Mouse (Mus musculus) frontal cortex, postnatal 25 days (tissue): ENCODE measurements around the gene Myo18b.

ENCODE experiments used
- DNase-seq, 2 experiments: peaks; one replicate each; pipeline ENCODE4 v3.0.0; 2022; ENCODE audit warnings: low spot score in 2 of 2

Myo18b gene

DNA sequence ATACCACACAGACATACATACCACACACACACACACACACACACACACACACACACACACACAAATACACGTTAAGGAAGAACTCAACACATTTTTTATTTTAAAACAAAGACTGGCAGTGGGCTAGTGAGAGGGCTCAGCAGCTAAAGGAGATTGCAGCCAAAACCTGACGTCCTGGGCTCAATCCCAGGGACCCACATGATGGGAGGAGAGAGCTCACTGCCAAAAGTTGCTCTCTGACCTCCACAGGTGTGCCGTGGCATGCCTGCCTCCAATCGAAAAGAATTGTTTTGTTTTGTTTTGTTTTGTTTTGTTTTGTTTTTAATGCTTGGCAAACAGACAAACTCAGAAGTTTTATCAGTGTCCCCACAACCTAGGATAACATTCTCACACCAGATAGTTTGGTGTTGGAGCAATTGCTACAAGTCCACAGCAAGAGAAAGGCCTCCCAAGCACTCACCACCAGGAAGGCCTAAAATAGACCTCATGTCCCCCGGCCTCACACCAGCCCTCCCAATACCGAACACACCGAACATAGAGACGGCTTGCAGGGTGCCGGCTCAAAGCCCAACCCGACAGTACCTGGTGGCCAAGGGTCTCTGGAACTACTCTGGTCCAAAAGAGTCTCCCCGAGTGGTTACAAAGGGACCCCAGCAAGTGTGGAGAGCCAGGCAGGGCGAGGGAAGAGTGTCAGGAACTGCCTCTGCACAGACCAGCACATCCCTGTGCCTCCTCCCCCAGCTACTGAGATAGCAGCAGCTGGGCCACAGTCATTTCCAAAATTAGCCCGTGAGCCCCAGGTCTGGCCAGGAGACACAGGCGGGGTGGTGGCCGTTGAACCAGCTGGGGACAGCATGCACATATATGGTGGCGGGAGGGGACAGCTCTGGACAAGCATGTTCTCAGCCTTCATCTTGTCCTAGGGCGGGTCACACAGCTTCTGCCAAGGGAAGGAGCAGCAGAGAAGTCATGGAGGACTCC is at the start of gene Myo18b:
Gene Myo18b, minus strand, starts transcription at position 689 of the 981 bp plus-strand sequence.
- no peak for DNase-seq

DNA sequence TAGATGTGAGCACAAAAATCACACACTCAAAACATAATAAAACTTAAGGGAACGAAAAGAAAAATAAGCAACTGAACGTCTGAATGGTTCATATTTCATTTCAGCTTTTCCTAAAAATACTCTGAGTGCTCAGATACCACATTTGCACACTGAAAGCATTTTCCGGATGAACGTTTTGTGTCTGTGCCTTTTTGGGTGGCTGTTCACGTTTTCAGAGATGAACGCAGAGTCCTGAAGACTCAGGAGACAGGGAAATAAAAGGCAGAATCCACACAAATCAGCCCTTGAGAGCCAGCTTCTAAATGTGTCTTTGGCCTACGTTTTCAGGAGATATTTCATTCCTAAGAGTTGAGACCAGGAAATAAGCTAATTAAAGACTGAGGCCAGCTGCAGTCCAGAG is 49.8 kb upstream of the Myo18b start:
- DNase-seq = no peak

DNA sequence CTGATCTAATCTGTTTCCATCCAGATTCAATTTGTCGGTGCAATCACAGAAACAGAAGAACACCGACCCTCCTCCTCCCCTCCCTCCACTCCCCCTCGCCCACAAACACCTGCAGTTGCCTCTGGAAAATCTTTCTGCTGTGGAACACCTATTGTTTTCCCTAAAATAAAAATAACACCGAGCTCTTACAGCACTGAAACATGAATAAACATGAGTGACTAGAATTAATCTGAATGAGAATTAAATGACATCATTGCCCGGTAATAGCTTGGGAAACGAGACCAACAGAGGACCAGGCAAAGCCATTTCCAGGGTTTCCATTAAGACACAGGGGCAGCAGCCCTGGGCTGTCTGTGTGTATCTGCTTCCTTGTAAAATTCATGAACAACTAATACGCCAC is 46.1 kb upstream of the Myo18b start:
- DNase-seq = no peak

DNA sequence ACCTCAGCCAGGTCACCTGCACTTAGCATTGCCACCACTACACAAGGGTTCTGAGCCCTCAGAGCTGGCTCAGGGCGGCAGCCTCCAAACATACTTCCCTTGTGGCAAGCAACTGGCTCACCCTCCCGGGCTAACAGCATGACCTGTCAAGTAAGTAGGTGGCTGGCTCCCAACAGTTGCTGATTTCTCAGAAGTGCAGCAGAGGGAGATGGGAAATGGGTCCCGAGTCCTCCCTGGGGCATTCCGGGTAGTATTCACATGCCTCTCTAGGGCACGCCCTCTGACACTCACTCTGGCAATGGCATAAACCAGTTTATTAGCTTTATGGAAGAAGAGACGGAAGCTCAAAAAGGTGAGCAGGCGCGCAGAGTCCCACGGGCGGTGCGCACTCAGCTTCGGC is 44.8 kb upstream of the Myo18b start:
- DNase-seq = no peak

DNA sequence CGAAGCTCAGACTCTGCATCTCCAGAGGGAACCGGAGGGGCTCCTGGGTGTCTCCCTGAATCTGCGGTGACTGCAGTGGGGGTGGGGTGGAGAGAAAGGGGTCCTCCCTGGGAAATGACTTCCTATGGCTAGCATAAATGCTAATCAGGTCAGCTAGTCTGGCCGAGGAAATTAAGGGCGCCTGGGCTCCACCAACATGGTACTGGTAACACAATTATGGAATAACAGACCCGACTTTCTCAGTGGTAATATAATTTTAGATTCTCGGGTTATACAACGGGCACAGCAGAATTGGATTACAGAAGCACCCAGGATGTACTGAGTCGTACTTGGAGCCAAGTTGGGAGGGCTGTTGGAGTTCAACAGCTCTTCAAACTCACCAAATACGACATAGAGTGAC is 40.5 kb upstream of the Myo18b start:
- no peak for DNase-seq

DNA sequence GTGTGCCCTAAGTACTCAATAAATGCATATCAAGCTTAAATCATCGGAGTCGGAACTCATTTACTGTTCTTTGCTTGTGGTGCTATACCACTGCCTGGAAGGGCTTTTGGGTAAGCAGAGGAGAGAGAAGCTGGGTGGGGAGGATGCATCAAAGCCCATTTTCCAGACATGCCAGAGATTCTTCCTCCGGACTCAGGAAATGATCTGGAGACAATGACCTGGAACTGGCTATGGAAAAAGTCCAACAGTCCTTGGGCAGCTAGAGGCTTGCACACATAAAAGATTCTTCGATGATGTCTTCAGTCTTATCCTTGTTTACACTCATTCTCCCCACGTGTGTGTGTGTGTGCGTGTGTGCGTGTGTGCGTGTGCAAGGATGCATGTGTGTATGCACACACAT is 39.3 kb upstream of the Myo18b start:
- DNase-seq = no peak

DNA sequence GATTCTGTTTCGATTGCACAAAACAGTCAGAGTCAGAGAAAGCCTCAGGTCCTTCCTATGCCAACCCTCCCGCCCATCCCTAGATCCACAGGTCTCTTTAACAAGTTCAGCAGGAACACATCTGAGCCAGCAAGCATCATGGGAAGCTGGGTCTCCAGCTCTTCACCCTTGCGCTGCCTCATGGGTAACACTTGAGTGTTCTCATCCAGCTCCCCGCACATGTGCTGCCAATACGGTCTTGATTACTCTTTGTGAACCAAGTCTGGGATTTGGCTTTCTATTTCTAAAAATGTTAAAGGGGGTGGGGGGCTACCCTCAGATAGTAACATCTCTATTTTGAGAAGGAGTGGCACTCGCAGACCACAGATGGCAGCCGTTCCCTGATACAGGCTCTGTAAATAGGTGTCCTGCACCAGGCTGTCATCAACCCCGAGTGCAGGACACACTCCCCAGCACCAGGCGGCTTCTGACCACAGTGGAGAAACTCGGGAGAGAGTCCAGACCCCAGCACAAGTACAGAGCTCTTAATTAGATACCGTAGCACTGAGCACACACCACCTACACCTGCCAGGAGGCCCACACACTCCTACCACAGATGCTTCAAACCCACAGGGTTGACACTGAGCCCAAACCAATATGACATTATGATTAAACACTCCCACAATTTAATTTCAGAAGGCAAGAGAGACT is 36.9 kb upstream of the Myo18b start:
- DNase-seq = no peak

DNA sequence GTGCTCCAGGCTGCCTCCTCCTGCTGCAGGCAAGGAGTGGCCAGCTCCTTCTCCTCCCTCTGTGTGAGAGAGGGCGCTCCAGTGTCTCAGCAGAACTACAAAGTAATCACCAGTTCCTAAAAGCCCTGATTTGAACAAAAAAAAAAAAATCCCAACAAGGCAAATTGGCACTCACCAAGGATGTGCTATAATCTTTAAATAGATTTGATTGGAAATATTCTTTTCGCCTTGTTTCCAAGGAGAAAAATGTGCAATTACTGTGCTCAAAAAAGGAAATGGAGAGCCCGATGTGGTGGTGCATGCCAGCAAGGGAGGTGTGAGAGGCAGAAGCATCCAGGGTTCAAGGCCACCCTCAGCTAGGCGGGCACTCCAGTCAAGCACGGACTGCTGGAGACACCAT is 35.7 kb upstream of the Myo18b start:
- no peak for DNase-seq

DNA sequence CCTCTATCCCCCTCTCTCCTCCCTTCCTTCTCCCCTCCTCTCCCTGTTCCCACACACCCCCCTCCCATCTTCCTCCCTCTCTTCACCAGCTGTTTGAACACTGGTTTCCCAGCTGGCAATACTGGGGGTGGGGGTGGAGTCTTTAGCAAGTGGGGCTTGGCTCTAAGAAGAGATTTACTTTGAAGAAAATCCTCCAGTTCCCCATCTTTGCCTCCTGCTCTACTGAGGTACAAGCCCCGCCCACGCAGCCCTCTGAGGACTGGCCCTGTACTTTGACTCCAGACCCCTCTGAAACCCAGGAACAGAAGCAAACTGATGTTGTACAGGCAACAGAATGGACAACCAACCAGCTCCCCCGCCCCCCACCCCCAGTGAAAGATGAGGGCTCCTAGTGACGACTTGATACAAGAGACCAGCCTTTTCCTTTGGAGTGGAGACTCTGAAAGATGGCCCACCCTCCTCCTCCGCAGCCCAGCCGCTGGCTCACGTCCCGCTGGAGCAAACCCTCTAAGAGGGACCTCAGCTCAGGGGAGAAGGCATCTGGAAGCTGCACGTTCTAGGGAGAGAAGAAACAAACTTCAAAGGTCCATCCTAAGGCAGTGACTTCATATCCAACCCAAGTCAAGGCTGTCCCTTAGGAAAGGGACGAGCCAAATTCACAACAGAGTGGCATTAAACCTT is 32.2 kb upstream of the Myo18b start:
- no peak for DNase-seq

DNA sequence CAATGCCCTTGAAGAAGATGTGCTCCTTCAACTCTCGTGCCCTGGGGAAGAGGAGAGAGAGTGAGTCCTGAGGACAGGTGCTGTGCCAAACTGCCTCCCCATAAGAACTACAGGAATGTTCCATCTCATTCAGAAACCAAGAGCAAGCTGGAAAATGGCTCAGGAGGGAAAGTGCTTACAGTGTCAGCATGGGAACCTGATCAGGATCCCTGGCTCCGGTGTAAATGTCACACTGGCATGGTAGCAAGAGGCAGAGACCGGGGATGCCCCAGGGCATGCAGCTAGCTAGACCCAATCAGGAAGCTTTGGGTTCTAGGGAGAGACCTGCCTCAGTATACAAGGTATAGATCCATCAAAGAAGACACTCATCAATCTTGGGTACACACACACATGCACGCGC is 29.3 kb upstream of the Myo18b start:
- no peak for DNase-seq

DNA sequence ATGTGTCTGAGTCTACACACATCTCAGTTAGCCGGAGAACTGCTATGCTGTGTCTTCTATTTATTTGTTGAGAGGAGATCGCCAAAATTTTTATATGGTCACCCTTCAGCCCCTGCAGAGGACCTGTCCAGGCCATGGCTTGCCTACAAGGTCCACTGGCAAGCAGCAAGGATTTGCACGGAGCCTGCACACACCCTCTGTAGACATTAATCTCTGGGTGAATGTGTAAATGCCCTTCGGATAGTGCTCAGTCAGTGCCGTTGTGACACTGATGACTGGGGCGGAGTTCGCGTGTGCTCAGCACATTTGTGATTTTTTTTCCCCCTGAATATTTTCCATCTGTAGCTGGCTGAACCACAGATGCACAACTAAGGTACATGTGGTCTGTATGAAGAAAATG is 28.6 kb upstream of the Myo18b start:
- no peak for DNase-seq

DNA sequence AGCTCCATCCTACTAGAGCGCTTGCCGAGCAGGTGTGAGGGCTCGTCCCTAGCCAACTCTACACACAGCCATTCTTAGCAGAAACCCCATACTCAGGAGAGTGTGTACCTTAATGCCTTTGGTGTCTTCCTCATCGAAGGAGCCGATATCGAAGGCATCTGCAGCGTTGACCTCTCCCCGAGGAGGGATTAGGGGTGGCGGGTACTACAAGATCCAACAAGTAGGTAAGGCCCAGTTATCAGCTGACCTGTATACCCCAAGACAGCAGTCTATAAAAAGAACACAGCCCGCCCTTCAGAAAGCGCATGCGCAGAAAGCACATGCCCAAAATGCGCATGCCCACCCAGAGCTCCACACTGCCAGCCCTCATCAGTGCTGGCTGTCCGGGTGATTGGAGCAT is 27.7 kb upstream of the Myo18b start:
- no peak for DNase-seq

DNA sequence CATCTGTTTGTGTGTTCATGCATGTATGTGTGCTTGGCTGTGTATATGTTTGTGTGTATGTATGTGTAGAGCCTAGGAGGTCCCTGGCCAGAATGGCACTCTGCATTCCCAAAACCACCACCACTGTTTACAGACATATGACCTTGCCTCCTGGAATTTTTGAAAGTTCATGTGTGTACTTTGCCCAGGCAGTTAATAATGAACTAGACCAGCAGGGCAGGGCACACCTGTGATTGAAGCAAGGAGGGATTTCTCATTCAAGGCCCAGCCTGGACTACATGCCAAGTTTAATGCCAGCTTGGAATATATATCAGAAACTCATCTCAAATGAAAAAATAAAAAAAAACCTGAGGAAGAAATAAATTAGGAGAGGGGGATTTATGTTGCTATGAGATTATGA is 25.8 kb upstream of the Myo18b start:
- no peak for DNase-seq

DNA sequence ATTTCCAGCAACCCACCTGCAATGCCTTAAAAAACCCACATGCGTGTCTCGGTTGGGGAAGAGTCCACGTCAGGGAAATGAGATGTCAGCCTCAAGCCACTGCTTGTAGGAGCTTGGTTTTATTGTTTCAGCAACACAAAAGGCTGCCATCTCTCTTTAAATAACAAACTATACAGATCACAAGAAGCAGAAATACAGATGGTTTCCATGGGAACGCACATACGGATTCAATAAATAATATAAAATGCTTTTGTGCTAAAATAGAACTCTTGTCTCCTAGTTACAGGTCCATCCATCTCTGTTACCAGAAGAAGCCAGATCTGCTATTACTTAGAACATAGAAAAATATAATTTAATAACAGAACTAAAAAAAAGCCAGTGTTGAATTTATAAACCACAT is 14.2 kb upstream of the Myo18b start:
- no peak for DNase-seq

DNA sequence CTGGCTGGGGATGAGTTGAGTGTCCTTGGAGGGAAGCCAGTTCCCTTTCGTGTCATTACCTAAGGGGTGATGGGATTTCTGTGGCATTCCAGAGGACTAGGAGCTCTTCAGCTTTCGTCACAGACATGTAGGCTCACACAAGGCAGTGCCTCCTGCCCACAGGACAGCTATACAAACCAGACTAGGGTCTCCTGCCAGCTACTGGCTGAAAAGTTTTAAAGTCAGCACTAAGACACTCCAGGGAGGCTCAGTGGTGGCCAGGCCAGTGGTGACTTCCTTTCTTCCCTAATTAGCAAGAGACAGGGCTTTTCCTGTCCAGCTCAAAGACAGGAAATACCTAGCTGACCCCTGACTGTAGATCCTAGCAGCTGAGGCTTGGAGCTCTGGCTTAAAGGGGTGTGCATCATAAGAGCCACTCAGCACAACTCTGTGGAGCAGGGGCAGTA is 12.0 kb upstream of the Myo18b start:
- DNase-seq = no peak

DNA sequence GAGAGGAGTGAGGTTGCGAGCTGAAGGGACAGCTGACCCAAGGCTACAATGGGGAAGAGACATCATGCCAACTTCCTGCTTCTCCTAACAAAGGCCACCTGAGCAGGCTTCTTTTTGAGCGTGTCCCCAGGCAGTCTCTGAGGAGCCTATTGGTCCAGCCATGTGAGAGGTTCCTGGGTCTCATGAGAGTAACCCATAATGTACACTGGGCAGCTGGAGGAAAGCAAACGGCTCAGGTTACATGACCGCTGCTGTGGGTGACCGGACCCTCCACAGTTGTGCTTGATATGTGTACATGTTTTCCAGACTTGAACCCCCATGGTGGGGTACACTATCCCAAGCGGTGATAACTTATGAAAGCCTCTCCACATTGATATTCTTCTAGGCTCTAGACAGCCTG is 11.3 kb upstream of the Myo18b start:
- no peak for DNase-seq

DNA sequence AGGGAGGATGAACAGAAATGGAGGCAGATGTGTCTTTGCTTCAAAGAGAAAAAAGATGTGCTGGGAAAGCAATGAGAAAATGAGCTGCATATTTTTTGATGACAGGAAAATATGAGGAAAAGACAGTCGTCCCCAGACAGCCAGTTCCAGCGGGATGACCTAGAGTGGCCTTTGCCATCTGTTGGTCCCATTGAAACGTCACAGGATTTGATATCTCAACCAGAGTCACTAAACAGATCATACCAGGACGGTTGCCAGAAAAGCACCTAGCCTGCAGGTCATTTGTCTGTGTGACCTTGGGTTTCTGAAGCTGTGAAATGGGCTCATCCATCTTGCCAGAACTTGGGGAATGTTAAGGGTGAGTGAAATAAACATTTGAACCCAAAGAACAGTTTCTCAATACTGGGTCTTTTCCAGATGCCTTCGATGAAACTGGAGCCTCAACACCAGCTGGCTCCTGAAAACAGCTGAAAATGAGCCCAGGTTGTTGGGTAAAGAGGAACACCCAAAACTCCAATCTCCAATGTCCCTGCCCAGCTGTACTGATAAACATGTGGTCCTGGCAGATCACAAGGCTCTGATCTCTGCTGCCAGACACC is 2.6 kb downstream of the Myo18b start:
- no peak for DNase-seq

DNA sequence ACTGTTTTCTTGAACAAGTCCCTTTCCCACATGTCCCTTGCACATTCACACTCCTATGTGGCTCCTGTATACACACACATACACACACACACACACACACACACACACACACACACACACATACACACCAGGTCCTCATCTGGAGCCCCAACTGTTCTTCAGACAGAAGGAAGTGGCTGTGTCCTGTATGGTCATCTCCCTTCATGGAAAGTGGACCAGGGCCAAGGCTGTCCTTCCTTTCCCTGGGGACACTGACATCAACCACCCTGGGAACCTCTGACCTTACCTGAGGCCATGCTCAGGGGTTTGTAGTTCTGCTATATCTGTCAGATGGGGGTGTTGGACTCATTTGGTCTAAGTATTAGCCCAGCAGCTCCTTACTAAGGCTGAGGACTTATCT is 3.8 kb downstream of the Myo18b start:
- DNase-seq = no peak

DNA sequence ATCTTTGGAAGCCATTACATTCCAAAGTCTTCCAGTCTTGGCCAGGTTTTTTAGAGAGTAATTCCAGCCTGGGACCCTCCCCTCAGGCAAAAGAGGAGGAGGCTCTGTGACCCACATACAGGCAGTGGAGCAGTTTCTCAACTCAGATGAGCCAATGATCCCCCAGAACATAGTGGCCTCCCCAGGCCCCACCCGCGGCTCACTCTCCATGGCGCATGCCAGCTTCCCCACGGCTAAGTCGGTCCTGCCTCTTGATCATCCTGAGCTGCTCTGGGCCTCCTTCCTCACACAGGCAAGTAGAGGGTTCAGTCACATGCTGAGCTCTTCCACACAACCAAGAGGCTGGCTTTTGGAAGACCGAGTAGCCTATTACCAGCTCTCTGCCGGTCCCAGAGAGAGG is 7.5 kb downstream of the Myo18b start:
- no peak for DNase-seq

DNA sequence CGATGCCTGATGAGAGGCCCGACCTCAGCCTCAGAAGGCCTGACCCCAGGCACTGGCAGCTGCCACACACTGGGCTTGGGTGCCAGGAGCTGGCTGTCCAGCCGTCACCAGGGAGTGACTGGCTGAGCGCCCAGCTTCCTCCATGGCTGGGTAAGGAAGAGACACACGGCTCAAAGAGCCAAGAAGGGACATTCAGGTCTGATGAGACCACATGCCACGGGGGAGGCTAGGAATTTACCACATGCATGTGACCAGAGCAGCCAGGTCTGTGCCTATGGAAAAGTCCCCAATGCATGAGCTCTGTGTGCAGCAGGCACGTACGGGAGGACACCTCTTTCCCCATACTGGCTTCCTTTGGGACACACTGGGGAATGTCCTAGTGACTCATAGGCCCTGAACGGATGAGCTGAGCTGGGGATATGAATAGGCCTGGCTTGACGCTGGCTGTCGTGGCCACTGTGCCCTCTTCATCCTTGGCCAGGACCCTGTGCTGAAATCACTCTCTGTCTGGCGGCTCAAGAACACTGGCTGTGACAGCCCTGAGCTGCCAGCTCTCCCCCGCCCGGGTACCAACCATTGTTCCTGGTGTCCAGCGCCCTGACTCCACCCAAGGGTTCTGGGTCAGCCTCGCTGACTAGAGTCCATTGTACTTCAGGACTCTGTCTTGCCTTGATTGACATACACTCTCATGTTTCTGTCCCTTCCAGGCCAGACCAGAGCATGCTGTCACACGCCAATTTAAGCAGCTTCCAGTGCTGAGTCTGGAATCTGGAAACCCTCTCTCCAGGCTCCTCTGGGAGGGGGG is 9.3 kb downstream of the Myo18b start:
- DNase-seq = no peak

DNA sequence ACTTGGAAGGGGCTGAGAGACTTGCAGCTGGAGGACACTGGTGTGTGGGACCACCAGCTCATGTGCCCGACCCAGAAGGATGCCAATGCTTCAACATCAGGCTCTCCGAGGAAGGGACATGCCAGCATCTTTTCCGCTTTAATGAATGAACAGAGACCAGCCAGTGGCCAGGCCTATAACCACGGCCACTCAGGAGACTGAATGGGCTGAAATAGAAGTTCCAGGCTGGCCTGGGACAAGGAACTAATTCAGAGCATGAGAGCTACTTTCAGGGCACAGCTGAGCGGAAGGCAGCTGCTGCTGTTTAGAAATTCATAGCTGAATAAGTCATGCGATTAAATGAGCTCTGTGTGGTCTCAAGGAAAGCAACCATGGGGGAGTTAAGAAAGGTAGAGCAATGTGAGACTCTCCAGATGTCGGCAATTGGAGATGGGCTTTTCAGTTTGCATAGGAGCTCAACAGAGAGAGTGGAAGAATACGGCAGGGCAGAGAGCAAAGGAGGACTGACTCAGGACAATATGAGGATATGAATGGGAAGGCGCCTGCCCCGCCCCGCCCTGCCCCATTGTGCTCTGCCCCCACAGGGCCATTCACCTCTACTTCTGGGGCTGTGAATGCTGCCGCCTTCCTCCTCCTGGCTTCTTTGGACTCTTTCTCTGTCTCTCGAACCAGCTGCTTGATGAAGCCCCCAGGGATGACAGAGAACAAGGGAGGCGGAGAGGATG is 18.6 kb downstream of the Myo18b start:
- DNase-seq = no peak
